Mouse (Mus musculus) limb, embryonic 14.5 days (tissue): Measurements from ENCODE around the gene Myo15b. TPM values are rescaled to one million over a fixed set of nuclear protein-coding genes. Genes with fewer than 3 reads are reported as not detected.

Experiments
- ATAC-seq: fragments of 200-750 bp; cut with Nextera tagmentation; 2 replicates; pipeline ENCODE4 v1.8.0; 2017; ENCODE audit warnings: low read depth, moderate number of reproducible peaks, moderate TSS enrichment; ENCODE audit not compliant: low FRiP score
- DNase-seq: peaks from one replicate; pipeline ENCODE4 v3.0.0-alpha.2; 2015; ENCODE audit warnings: low spot score
- H3K27ac ChIP-seq: fragments of 300-500 bp; sonication (generic); replicated peaks from 2 replicates; pipeline ENCODE4 v1.5.1; 2014; ENCODE audit warnings: low read depth, mild to moderate bottlenecking, low read length, moderate library complexity, mixed read lengths
- H3K27me3 ChIP-seq: fragments of 300-500 bp; sonication (generic); 2 replicates; pipeline ENCODE4 v1.6.1; 2014; ENCODE audit warnings: low read length, mixed read lengths; ENCODE audit not compliant: control insufficient read depth, insufficient read depth
- H3K36me3 ChIP-seq: fragments of 300-500 bp; sonication (generic); 2 replicates; pipeline ENCODE4 v1.6.1; 2014; ENCODE audit warnings: mild to moderate bottlenecking, low read length, moderate library complexity, mixed read lengths; ENCODE audit not compliant: control insufficient read depth, insufficient read depth
- H3K4me1 ChIP-seq: fragments of 300-500 bp; sonication (generic); 2 replicates; pipeline ENCODE4 v1.6.1; 2014; ENCODE audit warnings: antibody characterized with exemption, low read length, mixed read lengths; ENCODE audit not compliant: control insufficient read depth, insufficient read depth
- H3K4me2 ChIP-seq: fragments of 300-500 bp; sonication (generic); replicated peaks from 2 replicates; pipeline ENCODE4 v1.6.1; 2014; ENCODE audit warnings: low read depth, mild to moderate bottlenecking, low read length, moderate library complexity; ENCODE audit not compliant: severe bottlenecking
- H3K4me3 ChIP-seq: fragments of 300-500 bp; sonication (generic); replicated peaks from 2 replicates; pipeline ENCODE4 v1.5.1; 2014; ENCODE audit warnings: low read length
- H3K9ac ChIP-seq: fragments of 300-500 bp; sonication (generic); 2 replicates; pipeline ENCODE4 v1.6.1; 2014; ENCODE audit warnings: mild to moderate bottlenecking, low read depth, low read length, moderate library complexity; ENCODE audit not compliant: severe bottlenecking
- H3K9me3 ChIP-seq: fragments of 300-500 bp; sonication (generic); 2 replicates; pipeline ENCODE4 v1.6.1; 2016; ENCODE audit warnings: low read length; ENCODE audit not compliant: control insufficient read depth
- POLR2A ChIP-seq: fragments of 200-500 bp; IDR thresholded peaks from 2 replicates; pipeline ENCODE4 v1.8.0; 2012; ENCODE audit warnings: inconsistent platforms, mild to moderate bottlenecking, moderate library complexity, borderline replicate concordance; ENCODE audit not compliant: insufficient read depth, insufficient read length; ENCODE audit errors: extremely low read depth
- WGBS: fragments of 180-500 bp; shearing (Covaris S2); extraction: QIAGEN DNeasy Blood & Tissue Kit; methylation state at CpG from one replicate; pipeline ENCODE4 v1.1.7; 2014; 5-methylcytosine and 5-hydroxymethylcytosine counted together
- polyA plus RNA-seq, 2 experiments: library from polyadenylated mRNA; depleted of rRNA in 1 of 2; stranded (reverse) in 1 of 2; unstranded in 1 of 2; fragments of >200 nt; fragmentation: Nextera tagmentation in 1 of 2; extraction: Ambion mirVana in 1 of 2; gene quantifications; 2 replicates each; pipeline versions ENCODE4 v1.2.1 to v1.2.3; 2012 to 2014

Gene Myo15b
- polyA plus RNA-seq, 2 experiments, result 0.55 to 0.56 TPM

GRCm38 (mm10) chr11:115812095-115812494 is 46.1 kb upstream of the Myo15b start:
- ATAC-seq (no peak), DNase-seq (no peak)
- peaks cover 35% of the 10 kb centered on the region for H3K36me3 ChIP-seq
- H3K4me1 ChIP-seq, result peaks cover 58% of the 10 kb centered on the region
- peak overlapping the region; percentile 72 for H3K9ac ChIP-seq
- H3K4me3 ChIP-seq, result peak overlapping the region; percentile 92
- 41% methylated on average over 7 of the region's 7 CpGs for WGBS
- no peak overlapping the region for H3K27ac ChIP-seq
- H3K4me2 ChIP-seq, result peak overlapping the region; percentile 97
- no peaks in the 10 kb centered on the region for H3K9me3 ChIP-seq
- no peaks in the 10 kb centered on the region for H3K27me3 ChIP-seq
- no peak for TF ChIP-seq POLR2A

GRCm38 (mm10) chr11:115812533-115813420 is 45.4 kb upstream of the Myo15b start:
- H3K4me2 ChIP-seq, result peak overlapping the region; percentile 97
- H3K9me3 ChIP-seq, result no peaks in the 10 kb centered on the region
- 3% methylated on average over 25 of the region's 28 CpGs for WGBS
- DNase-seq, result peak; percentile 37
- H3K27ac ChIP-seq, result peak overlapping the region; percentile 79
- H3K4me3 ChIP-seq, result peak overlapping the region; percentile 92
- H3K4me1 ChIP-seq, result peaks cover 58% of the 10 kb centered on the region
- H3K27me3 ChIP-seq, result no peaks in the 10 kb centered on the region
- no peak for TF ChIP-seq POLR2A
- ATAC-seq, result peak; percentile 0; the same call in 1 of the 2 replicates
- peak overlapping the region; percentile 72 for H3K9ac ChIP-seq
- H3K36me3 ChIP-seq, result peaks cover 36% of the 10 kb centered on the region

- DNase-seq (peak; percentile 97), ATAC-seq (peak; percentile 92)
- H3K36me3 ChIP-seq, result peaks cover 36% of the 10 kb centered on the region
- H3K27me3 ChIP-seq, result no peaks in the 10 kb centered on the region
- 3% methylated on average over 38 of the region's 44 CpGs for WGBS
- peak within 1 kb of the TSS; percentile 79 for H3K27ac ChIP-seq
- peak within 1 kb of the TSS; percentile 92 for H3K4me3 ChIP-seq
- peak within 1 kb of the TSS; percentile 77 for H3K9ac ChIP-seq
- H3K4me1 ChIP-seq, result peaks cover 49% of the 10 kb centered on the region
- peak within 1 kb of the TSS; percentile 97 for H3K4me2 ChIP-seq
- 0 out of 2 replicates have a peak, but pooled peaks have one; percentile 39 for TF ChIP-seq POLR2A
- no peaks in the 10 kb centered on the region for H3K9me3 ChIP-seq
Measured at GRCm38 (mm10) chr11:115813507-115814296, 44.5 kb upstream of the Myo15b start, which contains the start of gene Caskin2. TSS of gene Caskin2 (minus strand) at chr11:115813639.

GRCm38 (mm10) chr11:115814605-115815450 is 43.4 kb upstream of the Myo15b start, which contains the start of gene Tsen54:
TSS of gene Tsen54 (plus strand) at chr11:115814724.
- ATAC-seq (peak; percentile 35), DNase-seq (peak; percentile 78)
- Histone ChIP-seq H3K27me3 (no peaks in the 10 kb centered on the region), H3K4me1 (peaks cover 38% of the 10 kb centered on the region), H3K4me3 (peak within 1 kb of the TSS; percentile 92), H3K27ac (no peak within 1 kb of the TSS), H3K9ac (peak within 1 kb of the TSS; percentile 77), H3K9me3 (no peaks in the 10 kb centered on the region), H3K36me3 (peaks cover 33% of the 10 kb centered on the region), H3K4me2 (peak within 1 kb of the TSS; percentile 97)
- TF ChIP-seq POLR2A, result 0 out of 2 replicates have a peak, but pooled peaks have one; percentile 22
- WGBS, result 1% methylated on average over 65 of the region's 84 CpGs
